Mouse (Mus musculus) heart, embryonic 11.5 days (tissue): ENCODE measurements around the gene Gm16368. TPM values are rescaled to one million over a fixed set of nuclear protein-coding genes. Genes with fewer than 3 reads are reported as not detected.
"Not testable (repeated sequence)": the region's sequence is repeated elsewhere in the genome, so short reads cannot be mapped to it uniquely, and the experiment has no call there.

Experiments
- ATAC-seq: fragments of 200-750 bp; cut with Nextera tagmentation; replicated peaks from 2 replicates; pipeline ENCODE4 v1.8.0; 2017; ENCODE audit warnings: moderate library complexity; ENCODE audit not compliant: insufficient number of reproducible peaks, low FRiP score, low TSS enrichment
- H3K27ac ChIP-seq: fragments of 300-500 bp; sonication (generic); 2 replicates; pipeline ENCODE4 v1.5.1; 2014; ENCODE audit warnings: mild to moderate bottlenecking, low read depth, low read length
- H3K27me3 ChIP-seq: fragments of 300-500 bp; sonication (generic); 2 replicates; pipeline ENCODE4 v1.6.1; 2014; ENCODE audit warnings: mild to moderate bottlenecking, low read length, mixed read lengths; ENCODE audit not compliant: control insufficient read depth, insufficient read depth
- H3K36me3 ChIP-seq: fragments of 300-500 bp; sonication (generic); 2 replicates; pipeline ENCODE4 v1.6.1; 2014; ENCODE audit warnings: mild to moderate bottlenecking, low read length, moderate library complexity, mixed read lengths; ENCODE audit not compliant: control insufficient read depth, insufficient read depth
- H3K4me1 ChIP-seq: fragments of 300-500 bp; sonication (generic); 2 replicates; pipeline ENCODE4 v1.6.1; 2014; ENCODE audit warnings: low read length; ENCODE audit not compliant: control insufficient read depth, insufficient read depth
- H3K4me2 ChIP-seq: fragments of 300-500 bp; sonication (generic); 2 replicates; pipeline ENCODE4 v1.6.1; 2014; ENCODE audit warnings: mild to moderate bottlenecking, moderate library complexity
- H3K4me3 ChIP-seq: fragments of 300-500 bp; sonication (generic); 2 replicates; pipeline ENCODE4 v1.5.1; 2014; ENCODE audit warnings: low read depth, low read length
- H3K9ac ChIP-seq: fragments of 300-500 bp; sonication (generic); 2 replicates; pipeline ENCODE4 v1.6.1; 2014; ENCODE audit warnings: mild to moderate bottlenecking, low read depth, low read length, moderate library complexity
- H3K9me3 ChIP-seq: fragments of 300-500 bp; sonication (generic); replicated peaks from 2 replicates; pipeline ENCODE4 v1.6.1; 2016; ENCODE audit warnings: low read length; ENCODE audit not compliant: control insufficient read depth
- WGBS: fragments of 180-500 bp; shearing (Covaris S2); extraction: QIAGEN DNeasy Blood & Tissue Kit; methylation state at CpG from one replicate; pipeline ENCODE4 v1.1.7; 2014; ENCODE audit not compliant: insufficient replicate concordance; 5-methylcytosine and 5-hydroxymethylcytosine counted together
- polyA plus RNA-seq: library from polyadenylated mRNA; unstranded; fragments of >200 nt; fragmentation: Nextera tagmentation; extraction: Ambion mirVana; gene quantifications from 2 replicates; pipeline ENCODE4 v1.2.1, GENCODE M21; 2014

Gene Gm16368
- not detected in 2 replicates for polyA plus RNA-seq

DNA sequence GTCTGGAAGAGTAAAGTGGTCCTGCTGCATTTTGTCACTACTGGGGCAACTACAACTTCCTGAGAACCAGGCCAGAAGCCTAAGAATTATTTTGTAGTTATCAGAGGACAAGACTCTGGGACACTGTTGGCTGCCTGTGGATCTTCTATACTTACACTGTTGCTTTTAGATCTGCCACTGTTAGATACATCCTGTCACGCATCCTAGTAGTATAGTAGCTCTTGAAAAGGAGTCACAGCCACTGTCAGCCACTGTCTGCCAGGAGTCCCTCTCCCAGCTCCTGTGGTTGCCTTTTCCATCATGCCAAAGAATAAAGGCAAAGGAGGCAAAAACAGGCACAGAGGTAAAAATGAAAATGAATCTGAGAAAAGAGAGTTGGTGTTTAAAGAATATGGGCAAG is at the start of gene Gm16368:
Gene Gm16368 (plus strand): TSS at position 301 of the 400 bp plus-strand sequence.
- 56% methylated on average over 1 of the region's 1 CpGs for WGBS
- H3K4me3 ChIP-seq, H3K9me3 ChIP-seq, H3K4me2 ChIP-seq, H3K4me1 ChIP-seq, ATAC-seq, H3K36me3 ChIP-seq, H3K27ac ChIP-seq, H3K9ac ChIP-seq, H3K27me3 ChIP-seq: not testable (repeated sequence)

DNA sequence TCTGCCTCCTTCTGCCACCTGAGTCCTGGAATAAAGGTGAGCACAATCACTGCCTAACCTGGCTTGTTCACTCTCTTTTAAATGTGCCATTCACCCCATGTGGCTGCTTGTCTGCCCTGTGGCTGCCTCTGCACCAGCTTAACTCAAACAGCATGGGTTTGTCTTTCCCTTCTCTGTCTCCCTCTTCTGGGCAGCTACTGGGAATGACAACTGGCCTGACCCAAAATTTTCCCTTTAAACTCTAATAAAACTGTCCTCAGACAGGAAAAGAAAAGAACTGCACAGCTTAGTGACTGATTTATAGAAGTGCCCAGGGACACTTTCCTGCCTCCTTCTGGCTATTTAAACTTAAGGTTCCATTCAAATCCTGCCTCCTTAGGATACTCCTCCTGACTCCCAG is 44.4 kb upstream of the Gm16368 start:
- not testable (repeated sequence) for H3K9me3 ChIP-seq, H3K36me3 ChIP-seq, H3K27ac ChIP-seq, H3K4me2 ChIP-seq, ATAC-seq, H3K4me1 ChIP-seq, H3K4me3 ChIP-seq, H3K9ac ChIP-seq, H3K27me3 ChIP-seq

DNA sequence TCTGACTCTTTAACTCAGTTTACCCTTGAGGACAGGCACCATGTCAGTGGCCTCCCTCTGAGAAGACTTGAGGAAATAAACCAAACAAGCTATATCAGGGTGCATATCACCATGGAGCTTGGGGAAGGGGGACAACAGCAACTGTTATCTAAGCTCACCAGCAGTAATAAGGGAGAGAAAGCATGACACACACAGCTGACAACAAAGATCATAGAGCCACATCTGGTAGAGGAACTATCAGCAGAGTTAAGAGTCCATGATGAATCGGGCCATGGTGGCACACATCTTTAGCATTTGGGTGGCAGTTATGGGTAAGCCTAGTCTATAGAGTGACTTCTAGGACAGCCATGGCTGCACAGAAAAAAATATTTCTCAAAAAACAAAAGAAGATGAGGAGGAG is 43.8 kb upstream of the Gm16368 start:
- not testable (repeated sequence) for H3K27ac ChIP-seq, H3K4me1 ChIP-seq, H3K36me3 ChIP-seq, H3K27me3 ChIP-seq, ATAC-seq, H3K9ac ChIP-seq, H3K9me3 ChIP-seq, H3K4me3 ChIP-seq, H3K4me2 ChIP-seq
- 84% methylated on average over 1 of the region's 1 CpGs for WGBS

DNA sequence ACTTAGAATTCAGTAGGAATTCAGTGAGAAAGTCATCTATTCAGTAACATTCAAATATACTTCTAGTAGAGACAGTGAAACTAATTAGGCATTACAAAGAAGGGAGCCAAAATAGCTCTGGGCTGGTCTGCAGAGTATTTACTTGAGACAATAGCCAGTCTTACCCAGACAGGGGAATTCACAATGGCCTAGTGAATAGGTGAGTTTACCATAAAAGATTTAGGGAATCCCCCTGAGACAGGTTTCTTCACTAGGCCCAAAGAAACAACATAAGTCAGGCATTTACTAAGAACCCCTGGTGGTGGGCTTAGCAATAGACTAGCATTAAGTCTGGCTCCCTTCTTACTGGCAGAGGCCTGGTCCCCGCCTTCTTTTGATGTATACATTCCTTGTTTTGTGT is 38.3 kb upstream of the Gm16368 start:
- not testable (repeated sequence) for H3K4me2 ChIP-seq, H3K9ac ChIP-seq, H3K27me3 ChIP-seq, ATAC-seq, H3K4me3 ChIP-seq, H3K36me3 ChIP-seq, H3K9me3 ChIP-seq, H3K27ac ChIP-seq, H3K4me1 ChIP-seq
- WGBS: 46% methylated on average over 1 of the region's 1 CpGs

Other genes with a start within 250 kb of the Gm16368 start
- gene Gm2001, start 241.4 kb upstream of the Gm16368 start, polyA plus RNA-seq: not detected in 2 replicates
- gene Gm2016, start 209.6 kb upstream of the Gm16368 start, polyA plus RNA-seq: not detected in 2 replicates
- not detected in 2 replicates for gene Gm2022, start 188.3 kb upstream of the Gm16368 start, polyA plus RNA-seq
- gene Gm2035, start 163.8 kb upstream of the Gm16368 start, polyA plus RNA-seq: not detected in 2 replicates
- gene Gm2042, start 129.6 kb upstream of the Gm16368 start, polyA plus RNA-seq: not detected in 2 replicates
- gene Gm2075, start 71.8 kb upstream of the Gm16368 start, polyA plus RNA-seq: not detected in 2 replicates
- gene Gm6803, start 64.9 kb upstream of the Gm16368 start, polyA plus RNA-seq: not detected in 2 replicates
- not detected in 2 replicates for gene Gm2056, start 56.7 kb upstream of the Gm16368 start, polyA plus RNA-seq
- gene Gm10436, start 98.4 kb downstream of the Gm16368 start, polyA plus RNA-seq: not detected in 2 replicates
- not detected in 2 replicates for gene Gm8332, start 166.4 kb downstream of the Gm16368 start, polyA plus RNA-seq
- gene Gm5662, start 190.8 kb downstream of the Gm16368 start, polyA plus RNA-seq: not detected in 2 replicates
- gene Gm5039, start 240.3 kb downstream of the Gm16368 start, polyA plus RNA-seq: not detected in 2 replicates